Comparison of ENCODE assay signal across 24 mouse cellular contexts in genomic region chr11:21697642-21698041, GRCm38 (mm10).
"Had no signal": no experiment of that assay in that cellular context is flagged by ENCODE, and none has a peak within 500 bp of the region (broad histone marks: within the 10 kb centered on the region; RNA-seq: fewer than 3 reads in every experiment).

No protein-coding gene starts in this region.

- H3K4me3 ChIP-seq: heart, embryonic 10.5 days; heart, embryonic 12.5 days; hindbrain, embryonic 10.5 days; hindbrain, embryonic 12.5 days; hindbrain, embryonic 15.5 days; kidney, embryonic 15.5 days; limb, embryonic 13.5 days; limb, embryonic 15.5 days had no signal

- ATAC-seq: hindbrain, postnatal 0 days; intestine, embryonic 16.5 days had no signal

- H3K9me3 ChIP-seq: heart, embryonic 10.5 days; heart, embryonic 12.5 days; hindbrain, embryonic 10.5 days; hindbrain, embryonic 12.5 days; hindbrain, embryonic 15.5 days; kidney, embryonic 15.5 days; limb, embryonic 13.5 days; limb, embryonic 15.5 days had no signal

- H3K36me3 ChIP-seq: heart, embryonic 10.5 days; heart, embryonic 12.5 days; hindbrain, embryonic 10.5 days; hindbrain, embryonic 12.5 days; hindbrain, embryonic 15.5 days; kidney, embryonic 15.5 days; limb, embryonic 13.5 days; limb, embryonic 15.5 days had no signal

- DNase-seq: gastrocnemius, postnatal 14 days; gastrocnemius, postnatal 36 days; heart, adult 18-20 months; heart, postnatal 10 days; heart, postnatal 4 days; kidney, adult 11 months; kidney, adult 2 months; kidney, adult 9 months; kidney, postnatal 14 days; kidney, postnatal 36 days; layer of hippocampus, adult 9-11 months; layer of hippocampus, postnatal 36 days; left cerebral cortex, postnatal 4 days had no signal

- H3K4me2 ChIP-seq: heart, embryonic 12.5 days; hindbrain, embryonic 12.5 days; hindbrain, embryonic 15.5 days; kidney, embryonic 15.5 days; limb, embryonic 13.5 days; limb, embryonic 15.5 days had no signal

- H3K4me1 ChIP-seq: heart, embryonic 10.5 days; heart, embryonic 12.5 days; hindbrain, embryonic 10.5 days; hindbrain, embryonic 12.5 days; hindbrain, embryonic 15.5 days; kidney, embryonic 15.5 days; limb, embryonic 13.5 days; limb, embryonic 15.5 days had no signal

- H3K27me3 ChIP-seq: heart, embryonic 12.5 days; hindbrain, embryonic 12.5 days; hindbrain, embryonic 15.5 days; kidney, embryonic 15.5 days; limb, embryonic 13.5 days; limb, embryonic 15.5 days had no signal

- H3K9ac ChIP-seq: heart, embryonic 12.5 days; hindbrain, embryonic 12.5 days; hindbrain, embryonic 15.5 days; kidney, embryonic 15.5 days; limb, embryonic 13.5 days; limb, embryonic 15.5 days had no signal

- H3K27ac ChIP-seq: heart, embryonic 10.5 days; hindbrain, embryonic 10.5 days; hindbrain, embryonic 12.5 days; hindbrain, embryonic 15.5 days; hindbrain, postnatal 0 days; kidney, embryonic 15.5 days; kidney, postnatal 0 days; limb, embryonic 13.5 days; limb, embryonic 15.5 days had no signal
